Mouse (Mus musculus) kidney, adult 2 months (tissue): Measurements from ENCODE around the gene Polg.

Experiments
- CTCF ChIP-seq: fragments of 200-500 bp; conservative IDR thresholded peaks from 2 replicates; pipeline ENCODE4 v1.5.1; 2011; ENCODE audit warnings: low read depth, mild to moderate bottlenecking, control low read depth, low read length, moderate library complexity, mixed read lengths; ENCODE audit not compliant: insufficient read depth, insufficient read length
- POLR2A ChIP-seq: fragments of 200-500 bp; IDR thresholded peaks from one replicate; pipeline ENCODE4 v1.6.1; 2011; ENCODE audit warnings: low read depth, low read length, control low read depth

DNA sequence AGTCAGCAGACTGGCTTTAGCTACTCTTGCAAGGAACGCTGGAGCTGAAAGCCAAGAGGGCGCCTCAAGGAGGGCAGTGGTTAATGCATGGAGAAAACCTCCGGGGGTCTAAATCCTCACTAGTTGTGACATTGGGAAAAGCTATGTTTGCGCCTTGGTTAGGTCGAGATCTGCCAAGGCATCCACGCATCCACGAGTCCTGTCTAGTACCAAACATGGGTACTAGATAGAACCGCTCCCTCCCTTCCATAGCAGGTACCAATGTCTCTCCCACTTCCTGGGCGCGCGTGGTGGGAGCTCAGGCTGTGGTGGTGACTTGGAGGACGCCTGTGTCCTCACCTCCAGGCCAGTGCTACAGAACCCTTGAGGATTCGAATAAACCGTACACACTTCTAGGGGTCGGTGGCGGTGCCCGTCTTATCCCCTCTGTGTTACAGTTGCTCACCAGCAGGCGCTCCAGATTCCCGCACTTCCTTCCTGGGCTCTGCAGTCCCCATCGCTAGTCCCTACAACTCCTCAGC, 48.3 kb upstream of the Polg start:
- TF ChIP-seq CTCF (no peak), POLR2A (no peak)
